Mouse (Mus musculus) thymus, adult 2 months (tissue): ENCODE measurements around the gene Rbm20.

Experiments used
- CTCF ChIP-seq: fragments of 200-500 bp; IDR thresholded peaks from 2 replicates; pipeline ENCODE4 v1.5.1; 2012; ENCODE audit warnings: mild to moderate bottlenecking, control low read depth, low read length, moderate library complexity, borderline replicate concordance; ENCODE audit not compliant: control insufficient read depth, poor library complexity, insufficient read depth; ENCODE audit errors: extremely low read depth
- POLR2A ChIP-seq: fragments of 200-500 bp; IDR thresholded peaks from 2 replicates; pipeline ENCODE4 v1.6.1; 2012; ENCODE audit warnings: mild to moderate bottlenecking, low read length, control low read depth, moderate library complexity; ENCODE audit not compliant: control insufficient read depth, poor library complexity, insufficient read depth; ENCODE audit errors: extremely low read depth

GRCm38 (mm10) chr19:53741902-53742301, 64.8 kb downstream of the Rbm20 start:
- TF ChIP-seq CTCF (no peak), POLR2A (no peak)
